Mouse (Mus musculus) lung, embryonic 14.5 days (tissue): Measurements from ENCODE around the gene Hesx1. TPM values are rescaled to one million over a fixed set of nuclear protein-coding genes. Genes with fewer than 3 reads are reported as not detected.

Source experiments
- ATAC-seq: fragments of 200-750 bp; cut with Nextera tagmentation; 2 replicates; pipeline ENCODE4 v1.8.0; 2017; ENCODE audit warnings: mild to moderate bottlenecking, moderate TSS enrichment, moderate library complexity; ENCODE audit not compliant: insufficient read depth
- DNase-seq: peaks from one replicate; pipeline ENCODE4 v3.0.0-alpha.2; 2015
- H3K27ac ChIP-seq: fragments of 300-500 bp; sonication (generic); 2 replicates; pipeline ENCODE4 v1.5.1; 2014; ENCODE audit warnings: low read depth, mild to moderate bottlenecking, moderate library complexity
- H3K27me3 ChIP-seq: fragments of 300-500 bp; sonication (generic); 2 replicates; pipeline ENCODE4 v1.6.1; 2014; ENCODE audit warnings: low read length, control low read depth; ENCODE audit not compliant: insufficient read depth
- H3K36me3 ChIP-seq: fragments of 300-500 bp; sonication (generic); 2 replicates; pipeline ENCODE4 v1.6.1; 2014; ENCODE audit warnings: control low read depth; ENCODE audit not compliant: insufficient read depth
- H3K4me1 ChIP-seq: fragments of 300-500 bp; sonication (generic); 2 replicates; pipeline ENCODE4 v1.6.1; 2014; ENCODE audit warnings: antibody characterized with exemption, control low read depth; ENCODE audit not compliant: insufficient read depth
- H3K4me2 ChIP-seq: fragments of 300-500 bp; sonication (generic); 2 replicates; pipeline ENCODE4 v1.6.1; 2014; ENCODE audit warnings: mild to moderate bottlenecking
- H3K4me3 ChIP-seq: fragments of 300-500 bp; sonication (generic); 2 replicates; pipeline ENCODE4 v1.5.1; 2014; ENCODE audit warnings: low read depth, low read length
- H3K9ac ChIP-seq: fragments of 300-500 bp; sonication (generic); 2 replicates; pipeline ENCODE4 v1.6.1; 2014
- H3K9me3 ChIP-seq: fragments of 300-500 bp; sonication (generic); 2 replicates; pipeline ENCODE4 v1.6.1; 2016; ENCODE audit warnings: low read depth, low read length, control low read depth
- CTCF ChIP-seq: IDR thresholded peaks from 2 replicates; pipeline ENCODE4 v1.5.1; 2016; ENCODE audit warnings: antibody characterized with exemption, low read depth
- WGBS: fragments of 180-500 bp; shearing (Covaris S2); extraction: QIAGEN DNeasy Blood & Tissue Kit; methylation state at CpG from one replicate; pipeline ENCODE4 v1.1.7; 2014; 5-methylcytosine and 5-hydroxymethylcytosine counted together
- polyA plus RNA-seq: library from polyadenylated mRNA; unstranded; fragments of >200 nt; fragmentation: Nextera tagmentation; extraction: Ambion mirVana; gene quantifications from 2 replicates; pipeline ENCODE4 v1.2.1, GENCODE M21; 2014

Gene Hesx1
- polyA plus RNA-seq, 1 experiment from 2014 or later = not detected

- no peak for TF ChIP-seq CTCF
- no peak overlapping the region for H3K27ac ChIP-seq
- no peak overlapping the region for H3K4me2 ChIP-seq
- no peak overlapping the region for H3K9ac ChIP-seq
- ATAC-seq (no peak), DNase-seq (no peak)
- WGBS = 69% methylated on average over 5 of the region's 5 CpGs
- H3K4me1 ChIP-seq = no peaks in the 10 kb centered on the region
- H3K36me3 ChIP-seq = no peaks in the 10 kb centered on the region
- H3K4me3 ChIP-seq = no peak overlapping the region
- peaks cover 6% of the 10 kb centered on the region; the same call in 1 of the 2 replicates for H3K9me3 ChIP-seq
- no peaks in the 10 kb centered on the region for H3K27me3 ChIP-seq
These were observed 12.1 kb upstream of the Hesx1 start for GRCm38 (mm10) chr14:26982150-26982530.

GRCm38 (mm10) chr14:26988694-26989093 lies 5.5 kb upstream of the Hesx1 start:
- no peak overlapping the region for H3K4me3 ChIP-seq
- H3K27me3 ChIP-seq = peaks cover 3% of the 10 kb centered on the region; the same call in 1 of the 2 replicates
- no peaks in the 10 kb centered on the region for H3K36me3 ChIP-seq
- no peak overlapping the region for H3K4me2 ChIP-seq
- H3K9me3 ChIP-seq = no peaks in the 10 kb centered on the region
- 58% methylated on average over 2 of the region's 2 CpGs for WGBS
- ATAC-seq = no peak
- peak; percentile 29 for DNase-seq
- H3K4me1 ChIP-seq = no peaks in the 10 kb centered on the region
- H3K27ac ChIP-seq = no peak overlapping the region
- peak; percentile 57 for TF ChIP-seq CTCF
- H3K9ac ChIP-seq = no peak overlapping the region

GRCm38 (mm10) chr14:26991622-26992021 lies 2.6 kb upstream of the Hesx1 start:
- no peak for ATAC-seq
- no peak for DNase-seq

GRCm38 (mm10) chr14:26993427-26993826 lies 789 bp upstream of the Hesx1 start:
- TF ChIP-seq CTCF = no peak
- ATAC-seq = no peak
- 49% methylated on average over 3 of the region's 3 CpGs for WGBS
- no peak overlapping the region for H3K9ac ChIP-seq
- H3K27ac ChIP-seq = no peak overlapping the region; the same call in 1 of the 2 replicates
- no peak overlapping the region for H3K4me3 ChIP-seq
- no peak for DNase-seq
- H3K4me1 ChIP-seq = no peaks in the 10 kb centered on the region
- H3K4me2 ChIP-seq = no peak overlapping the region
- no peaks in the 10 kb centered on the region for H3K36me3 ChIP-seq
- H3K27me3 ChIP-seq = peaks cover 3% of the 10 kb centered on the region; the same call in 1 of the 2 replicates
- H3K9me3 ChIP-seq = no peaks in the 10 kb centered on the region

More at GRCm38 (mm10) chr14:26991622-26992021, 2.6 kb upstream of the Hesx1 start:
- H3K4me1 ChIP-seq = no peaks in the 10 kb centered on the region
- peaks cover 3% of the 10 kb centered on the region; the same call in 1 of the 2 replicates for H3K27me3 ChIP-seq
- no peaks in the 10 kb centered on the region for H3K9me3 ChIP-seq
- H3K4me3 ChIP-seq = no peak overlapping the region
- no peak overlapping the region for H3K27ac ChIP-seq
- 77% methylated on average over 18 of the region's 18 CpGs for WGBS
- no peak overlapping the region for H3K4me2 ChIP-seq
- H3K36me3 ChIP-seq = no peaks in the 10 kb centered on the region
- H3K9ac ChIP-seq = no peak overlapping the region
- no peak for TF ChIP-seq CTCF

- ATAC-seq = no peak
- H3K4me1 ChIP-seq = no peaks in the 10 kb centered on the region
These were observed 2.0 kb downstream of the Hesx1 start for GRCm38 (mm10) chr14:26996257-26996656.

GRCm38 (mm10) chr14:27000386-27000785 lies 6.2 kb downstream of the Hesx1 start:
- H3K4me1 ChIP-seq = no peaks in the 10 kb centered on the region
- no peak overlapping the region for H3K4me2 ChIP-seq
- 3% methylated on average over 11 of the region's 11 CpGs for WGBS
- H3K36me3 ChIP-seq = no peaks in the 10 kb centered on the region
- H3K9ac ChIP-seq = no peak overlapping the region
- no peak for DNase-seq
- H3K27me3 ChIP-seq = peaks cover 16% of the 10 kb centered on the region; the same call in 1 of the 2 replicates
- no peak overlapping the region for H3K4me3 ChIP-seq
- no peak for ATAC-seq
- no peak overlapping the region for H3K27ac ChIP-seq
- no peak for TF ChIP-seq CTCF
- no peaks in the 10 kb centered on the region for H3K9me3 ChIP-seq

More at GRCm38 (mm10) chr14:26996257-26996656, 2.0 kb downstream of the Hesx1 start:
- Histone ChIP-seq H3K9me3 (no peaks in the 10 kb centered on the region), H3K27me3 (peaks cover 14% of the 10 kb centered on the region; the same call in 1 of the 2 replicates), H3K9ac (no peak overlapping the region), H3K36me3 (no peaks in the 10 kb centered on the region), H3K4me3 (no peak overlapping the region), H3K4me2 (no peak overlapping the region), H3K27ac (no peak overlapping the region)
- no peak for TF ChIP-seq CTCF
- DNase-seq = no peak

- Histone ChIP-seq H3K9me3 (no peaks in the 10 kb centered on the region), H3K4me1 (no peaks in the 10 kb centered on the region), H3K27ac (no peak overlapping the region), H3K36me3 (no peaks in the 10 kb centered on the region), H3K27me3 (peaks cover 16% of the 10 kb centered on the region; the same call in 1 of the 2 replicates), H3K9ac (no peak overlapping the region), H3K4me2 (no peak overlapping the region), H3K4me3 (no peak overlapping the region)
- DNase-seq (peak; percentile 57), ATAC-seq (no peak)
- no peak for TF ChIP-seq CTCF
- WGBS = 56% methylated on average over 7 of the region's 7 CpGs
These were observed 10.7 kb downstream of the Hesx1 start for GRCm38 (mm10) chr14:27004906-27005305.

GRCm38 (mm10) chr14:27005937-27006336 lies 11.7 kb downstream of the Hesx1 start:
- ATAC-seq = no peak
- no peak for TF ChIP-seq CTCF
- Histone ChIP-seq H3K27ac (no peak overlapping the region), H3K9me3 (no peaks in the 10 kb centered on the region), H3K4me1 (no peaks in the 10 kb centered on the region), H3K36me3 (no peaks in the 10 kb centered on the region), H3K4me2 (no peak overlapping the region), H3K27me3 (0 out of 2 replicates have a peak, but pooled peaks cover 8% of the 10 kb centered on the region), H3K4me3 (no peak overlapping the region), H3K9ac (no peak overlapping the region)
- WGBS = 41% methylated on average over 6 of the region's 6 CpGs
- no peak for DNase-seq
